Mouse (Mus musculus) adrenal gland, adult 18-20 months (tissue): ENCODE measurements around the gene Dusp16. TPM values are rescaled to one million over a fixed set of nuclear protein-coding genes. Genes with fewer than 3 reads are reported as not detected.

Experiments used
- DNase-seq, 2 experiments: peaks; one replicate each; pipeline ENCODE4 v3.0.0; 2021 to 2022; ENCODE audit warnings: low spot score in 2 of 2
- long read RNA-seq, 2 experiments: library from polyadenylated mRNA; stranded (forward); transcript quantifications; one replicate each; pipeline ENCODE4 v2.0.0; 2021
- total RNA-seq, 2 experiments: library from RNA; stranded (reverse); gene quantifications; 1 replicate in 1 of 2; 2 replicates in 1 of 2; pipeline ENCODE4 v1.2.3; 2021

The Dusp16 gene
- total RNA-seq, result 10 to 100 TPM; 26.1 to 33.5 TPM
- long read RNA-seq, experiment 1, full-length matches to known transcripts, result 7 of 14 reads
- long read RNA-seq, experiment 1, partial matches to known transcripts, result 2 of 14 reads
- long read RNA-seq, experiment 1, other reads (novel, unspliced or antisense), result 5 of 14 reads
- long read RNA-seq, experiment 2, full-length matches to known transcripts, result 5 of 31 reads
- long read RNA-seq, experiment 2, partial matches to known transcripts, result 4 of 31 reads
- long read RNA-seq, experiment 2, other reads (novel, unspliced or antisense), result 22 of 31 reads

- DNase-seq, result peak; percentile 71 to 77
Measured at GRCm38 (mm10) chr6:134792141-134793045, at the start of gene Dusp16. Gene Dusp16, minus strand, starts transcription at chr6:134792625.

- no peak for DNase-seq
Measured at GRCm38 (mm10) chr6:134840346-134840745, 47.9 kb upstream of the Dusp16 start.

- no peak for DNase-seq
Measured at GRCm38 (mm10) chr6:134838111-134838510, 45.7 kb upstream of the Dusp16 start.

- no peak for DNase-seq
Measured at GRCm38 (mm10) chr6:134834585-134835251, 42.3 kb upstream of the Dusp16 start.

GRCm38 (mm10) chr6:134830776-134831175 lies 38.4 kb upstream of the Dusp16 start:
- no peak for DNase-seq

- peak; percentile 100 for DNase-seq
Measured at GRCm38 (mm10) chr6:134829786-134830700, 37.6 kb upstream of the Dusp16 start, which contains the start of gene Crebl2. Gene Crebl2, plus strand, starts transcription at chr6:134830154.

GRCm38 (mm10) chr6:134822844-134823243 lies 30.4 kb upstream of the Dusp16 start:
- no peak for DNase-seq

GRCm38 (mm10) chr6:134820411-134820810 lies 28.0 kb upstream of the Dusp16 start:
- DNase-seq, result no peak

GRCm38 (mm10) chr6:134819741-134820140 lies 27.3 kb upstream of the Dusp16 start:
- no peak for DNase-seq

GRCm38 (mm10) chr6:134817051-134817928 lies 24.9 kb upstream of the Dusp16 start:
- DNase-seq, result no peak

GRCm38 (mm10) chr6:134813066-134813465 lies 20.6 kb upstream of the Dusp16 start:
- DNase-seq, result no peak

- peak in 1 of 2 experiments; percentile 24 for DNase-seq
Measured at GRCm38 (mm10) chr6:134807794-134808193, 15.4 kb upstream of the Dusp16 start.

- peak in 1 of 2 experiments; percentile 16 for DNase-seq
Measured at GRCm38 (mm10) chr6:134807091-134807490, 14.7 kb upstream of the Dusp16 start.

- DNase-seq, result no peak
Measured at GRCm38 (mm10) chr6:134806130-134806529, 13.7 kb upstream of the Dusp16 start.

GRCm38 (mm10) chr6:134804736-134805277 lies 12.4 kb upstream of the Dusp16 start:
- no peak for DNase-seq

GRCm38 (mm10) chr6:134802641-134803043 lies 10.2 kb upstream of the Dusp16 start:
- no peak for DNase-seq

GRCm38 (mm10) chr6:134801483-134801882 lies 9.1 kb upstream of the Dusp16 start:
- DNase-seq, result no peak

- no peak for DNase-seq
Measured at GRCm38 (mm10) chr6:134796297-134796696, 3.9 kb upstream of the Dusp16 start.

GRCm38 (mm10) chr6:134793911-134794520 lies 1.6 kb upstream of the Dusp16 start:
- peak; percentile 85 to 86 for DNase-seq
